Mouse (Mus musculus): Measurements from ENCODE around the gene A130010J15Rik.

The A130010J15Rik gene

DNA sequence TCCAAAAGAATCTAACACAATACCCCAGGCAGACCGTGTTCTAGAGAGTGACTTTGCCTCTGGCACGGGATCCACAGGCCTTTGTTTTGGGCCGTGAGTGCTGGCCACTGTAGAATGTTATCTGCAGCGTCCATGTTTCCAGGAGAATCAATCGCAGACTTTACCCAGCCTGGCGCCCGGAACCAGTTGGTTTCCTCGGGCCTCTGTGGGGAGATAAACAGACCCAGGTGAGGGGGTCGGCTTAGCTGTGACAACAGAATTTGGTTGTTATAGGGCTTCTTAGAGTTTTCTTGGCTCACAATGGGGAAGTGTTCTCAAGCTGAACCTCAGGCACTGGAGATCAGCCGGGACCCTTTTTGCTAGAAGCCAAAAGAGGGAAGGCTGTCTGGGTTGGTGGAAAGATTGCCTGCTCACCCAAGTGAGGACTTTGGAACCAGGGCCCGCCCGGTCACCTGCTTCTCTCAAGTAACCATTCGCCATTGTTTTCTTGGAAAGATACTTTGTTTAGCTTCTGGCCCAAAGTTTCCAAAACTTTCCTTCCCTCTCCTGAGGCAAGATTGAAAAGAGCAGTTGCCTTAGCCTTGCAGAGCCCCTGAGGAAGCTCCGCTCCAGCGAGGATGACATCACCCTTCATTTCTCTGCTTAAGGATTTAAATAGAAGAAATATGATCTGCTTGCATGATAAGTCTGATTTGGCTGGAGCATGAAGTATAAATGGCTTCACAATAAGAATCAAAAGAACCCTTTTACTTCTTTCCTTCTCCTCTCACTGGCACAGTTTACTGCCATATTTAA lies 11.3 kb upstream of the A130010J15Rik start:
- DNase-seq (ENCODE audit: low read depth, low spot score) = no peak

GRCm38 (mm10) chr1:193157111-193157492 lies 10.7 kb upstream of the A130010J15Rik start:
- DNase-seq (ENCODE audit: low read depth, low spot score) = no peak

DNA sequence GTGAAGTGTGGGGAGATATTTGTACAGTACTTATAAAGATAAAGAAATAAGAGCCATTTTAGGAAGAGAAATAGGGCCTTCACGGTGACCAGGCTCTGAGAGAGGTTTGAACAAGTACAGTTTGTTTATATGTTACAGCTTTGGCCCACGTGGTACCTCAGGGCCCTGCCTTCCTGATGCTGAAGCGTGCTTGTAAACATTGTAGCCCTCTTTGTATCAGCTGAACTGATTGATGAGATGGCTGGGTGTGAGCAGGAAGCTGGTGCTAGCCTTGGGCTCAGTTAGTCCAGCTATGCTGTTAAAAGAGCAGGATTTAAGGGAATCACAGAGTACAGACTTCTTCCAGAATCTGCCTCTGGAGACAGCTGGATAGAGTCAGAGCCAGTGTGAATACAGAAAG lies 8.7 kb upstream of the A130010J15Rik start:
- DNase-seq (ENCODE audit: low read depth, low spot score) = no peak

- DNase-seq (ENCODE audit: low read depth, low spot score) = no peak
Measured at GRCm38 (mm10) chr1:193159613-193160012, 8.2 kb upstream of the A130010J15Rik start.

GRCm38 (mm10) chr1:193160317-193161032 lies 7.4 kb upstream of the A130010J15Rik start:
- peak; percentile 82 for DNase-seq (ENCODE audit: low read depth, low spot score)

DNA sequence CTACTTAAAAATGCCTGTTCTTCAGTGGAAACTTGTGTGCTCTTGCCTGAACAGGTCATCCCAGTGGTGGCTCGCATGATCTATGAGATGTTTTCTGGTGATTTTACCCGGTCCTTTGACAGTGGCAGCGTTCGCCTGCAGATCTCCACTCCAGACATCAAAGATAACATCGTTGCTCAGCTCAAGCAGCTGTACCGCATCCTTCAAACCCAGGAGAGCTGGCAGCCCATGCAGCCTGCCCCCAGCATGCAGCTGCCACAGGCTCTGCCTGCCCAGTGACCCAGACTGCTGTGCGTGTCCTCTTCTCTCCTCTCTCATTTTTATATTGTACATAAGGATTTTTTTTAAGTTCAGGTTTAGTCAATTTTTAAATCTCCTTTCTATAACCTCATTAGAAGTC lies 1.4 kb downstream of the A130010J15Rik start:
- DNase-seq (ENCODE audit: low read depth, low spot score) = no peak

- no peak for DNase-seq (ENCODE audit: low read depth, low spot score)
Measured at GRCm38 (mm10) chr1:193169856-193170255, 2.0 kb downstream of the A130010J15Rik start.

DNA sequence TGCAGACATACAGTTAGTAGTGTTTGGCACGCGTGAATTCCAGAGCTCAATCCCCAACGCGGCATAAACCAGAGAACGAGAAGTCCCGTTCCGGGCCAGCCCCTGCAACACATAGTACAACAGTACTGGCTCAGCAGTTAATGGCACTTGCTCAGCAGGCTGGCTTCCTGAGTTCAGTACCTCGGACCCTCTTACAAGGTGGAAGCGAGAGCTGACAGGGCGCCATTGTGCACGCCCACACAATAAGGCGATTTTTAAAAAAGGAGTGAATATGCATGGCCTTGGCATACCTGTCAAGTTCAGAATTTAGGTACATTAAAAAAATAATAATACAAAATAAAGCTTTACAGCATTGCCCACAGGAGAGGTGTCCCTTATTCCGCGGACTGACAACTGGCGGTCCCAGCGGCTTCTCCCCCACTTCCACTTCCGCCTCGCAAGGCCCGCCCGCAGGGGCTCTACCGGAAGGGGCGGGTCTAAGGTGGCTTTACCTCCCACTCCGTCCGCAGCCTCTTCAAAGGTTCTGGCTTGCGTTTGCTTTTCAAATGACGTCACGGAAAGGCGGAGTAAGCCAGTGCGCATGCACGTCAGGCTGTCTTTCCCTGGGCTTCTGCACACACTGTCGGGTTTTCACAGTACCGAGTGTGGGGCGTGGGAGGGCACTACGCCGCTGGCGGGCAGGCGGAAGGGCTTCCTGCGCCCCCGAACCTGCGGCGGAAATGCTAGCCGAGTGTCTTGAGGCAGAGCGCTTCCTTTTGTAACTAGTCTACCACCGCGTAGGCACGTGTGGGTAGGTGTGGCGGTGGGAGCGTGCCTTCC lies 5.4 kb downstream of the A130010J15Rik start:
- DNase-seq (ENCODE audit: low read depth, low spot score) = peak; percentile 100

DNA sequence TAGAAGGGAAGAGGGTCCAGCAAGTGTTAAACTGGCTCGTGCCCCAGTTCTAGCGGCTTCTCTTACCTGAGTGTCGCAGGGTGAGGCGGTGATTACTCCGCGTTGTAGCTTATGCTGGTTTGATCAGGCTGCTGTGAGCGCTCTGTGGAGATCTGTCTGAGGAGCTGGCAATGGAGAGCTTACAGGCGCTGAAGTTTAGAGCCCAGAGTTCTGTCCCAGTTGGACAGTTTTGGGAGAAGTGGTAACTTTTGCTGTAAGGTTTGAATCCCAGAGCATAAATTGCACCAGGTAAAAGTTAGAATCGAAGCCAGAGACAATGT lies 5.9 kb downstream of the A130010J15Rik start:
- no peak for DNase-seq (ENCODE audit: low read depth, low spot score)

- DNase-seq (ENCODE audit: low read depth, low spot score) = peak; percentile 17
Measured at GRCm38 (mm10) chr1:193174143-193174733, 6.4 kb downstream of the A130010J15Rik start.

GRCm38 (mm10) chr1:193181104-193181503 lies 13.3 kb downstream of the A130010J15Rik start:
- no peak for DNase-seq (ENCODE audit: low read depth, low spot score)

- DNase-seq (ENCODE audit: low read depth, low spot score) = no peak
Measured at GRCm38 (mm10) chr1:193188257-193188656, 20.4 kb downstream of the A130010J15Rik start.

GRCm38 (mm10) chr1:193189151-193189621 lies 21.3 kb downstream of the A130010J15Rik start:
- no peak for DNase-seq (ENCODE audit: low read depth, low spot score)

GRCm38 (mm10) chr1:193189771-193190170 lies 21.9 kb downstream of the A130010J15Rik start:
- no peak for DNase-seq (ENCODE audit: low read depth, low spot score)

DNA sequence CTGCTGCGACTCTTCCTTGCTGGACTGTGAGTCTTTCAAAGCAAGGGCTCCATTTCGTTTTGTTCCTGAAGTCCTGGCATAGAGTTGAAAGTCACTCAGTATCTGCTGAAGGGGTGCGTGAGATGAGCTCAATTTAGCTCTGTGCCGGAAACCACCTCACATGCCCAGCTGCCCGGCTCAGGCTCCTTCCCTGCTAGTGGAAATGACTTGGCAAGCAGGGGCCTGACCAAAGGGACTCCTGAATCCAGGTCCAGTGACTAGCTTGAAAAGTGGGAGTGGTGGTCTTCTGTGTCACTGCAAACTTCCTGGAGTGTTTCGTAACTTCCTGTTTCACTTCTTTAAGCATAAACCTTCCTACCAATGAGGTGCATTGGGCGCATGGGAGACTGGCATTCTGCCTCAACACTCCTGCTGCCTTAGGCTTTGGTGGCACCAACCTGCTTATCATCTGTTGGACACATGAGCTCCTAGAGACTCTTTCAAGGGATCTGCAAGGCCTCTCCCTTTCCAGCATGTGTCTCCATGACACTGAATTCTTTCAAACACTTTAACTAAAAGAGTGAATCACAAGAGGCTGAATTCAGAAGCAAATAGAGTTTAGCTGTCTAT lies 23.9 kb downstream of the A130010J15Rik start:
- no peak for DNase-seq (ENCODE audit: low read depth, low spot score)

GRCm38 (mm10) chr1:193194416-193195140 lies 26.7 kb downstream of the A130010J15Rik start:
- no peak for DNase-seq (ENCODE audit: low read depth, low spot score)

DNA sequence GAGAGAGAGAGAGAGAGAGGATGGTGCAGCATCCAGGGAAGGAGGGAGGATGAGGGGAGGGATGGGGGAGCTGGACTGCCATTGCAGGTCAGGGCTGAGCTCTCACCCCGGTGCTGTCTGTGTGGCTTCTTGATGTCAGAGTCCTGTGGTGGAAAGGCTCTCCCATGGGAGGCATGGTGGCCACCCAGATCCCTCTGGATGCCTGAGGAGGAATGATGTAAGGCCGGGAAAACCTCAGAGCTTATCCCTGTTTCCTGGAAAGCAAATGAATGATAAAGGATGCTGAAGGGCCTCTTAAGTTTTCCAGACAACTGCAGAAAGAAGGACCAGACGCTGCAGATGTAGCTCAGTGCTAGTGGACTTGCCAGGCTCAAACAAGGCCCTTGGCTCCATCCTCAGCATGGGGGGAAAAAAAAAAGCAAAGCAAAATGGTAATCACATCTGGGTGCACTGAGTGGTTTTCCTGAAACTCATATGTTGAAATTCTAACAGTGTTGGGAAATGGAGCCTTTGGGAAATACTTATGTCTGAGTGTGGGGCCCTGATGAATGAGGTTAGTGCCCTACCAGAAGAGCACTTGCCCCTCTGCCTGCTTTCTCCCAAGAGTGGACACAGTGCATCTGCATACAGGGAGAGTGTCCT lies 27.4 kb downstream of the A130010J15Rik start:
- DNase-seq (ENCODE audit: low read depth, low spot score) = no peak

- DNase-seq (ENCODE audit: low read depth, low spot score) = no peak
Measured at GRCm38 (mm10) chr1:193197494-193198205, 29.8 kb downstream of the A130010J15Rik start.

DNA sequence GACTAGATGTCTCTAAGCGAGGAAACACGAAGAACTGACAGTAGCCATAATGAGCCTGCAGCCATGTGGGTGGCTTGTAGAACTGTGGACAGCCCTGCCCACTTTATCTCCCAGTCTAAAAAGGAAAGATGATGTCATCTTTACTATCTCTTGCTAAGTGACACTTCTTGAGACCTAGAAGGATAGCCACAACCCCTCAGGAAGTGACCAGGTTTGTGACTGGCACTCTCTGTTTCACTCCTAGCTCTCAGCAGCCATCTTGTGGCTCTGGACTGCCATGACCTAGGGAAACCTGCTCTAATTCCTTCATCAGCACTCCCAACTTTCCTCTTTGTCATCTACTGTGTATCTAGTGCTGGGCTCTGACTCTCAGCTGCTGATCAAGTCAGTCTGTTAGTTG lies 30.5 kb downstream of the A130010J15Rik start:
- no peak for DNase-seq (ENCODE audit: low read depth, low spot score)

Measured in ES-CJ7 (cell line).